Mouse (Mus musculus): Measurements from ENCODE around the gene Klhl5. TPM values are rescaled to one million over a fixed set of nuclear protein-coding genes. Genes with fewer than 3 reads are reported as not detected.

The Klhl5 gene
- polyA plus RNA-seq, 1 experiment from 2014 or later, result 52.3 TPM

- H3K27me3 ChIP-seq, result no peaks in the 10 kb centered on the region
- no peak overlapping the region for H3K27ac ChIP-seq
- 96% methylated on average over 4 of the region's 4 CpGs for WGBS
- no peaks in the 10 kb centered on the region for H3K9me3 ChIP-seq
- H3K9ac ChIP-seq, result no peak overlapping the region
- no peak for ATAC-seq (ENCODE audit: low FRiP score)
- H3K36me3 ChIP-seq, result no peaks in the 10 kb centered on the region
- H3K4me3 ChIP-seq, result no peak overlapping the region
- H3K4me2 ChIP-seq, result no peak overlapping the region
- H3K4me1 ChIP-seq (replicated peaks), result no peaks in the 10 kb centered on the region
Measured at GRCm38 (mm10) chr5:65078081-65078480, 29.3 kb upstream of the Klhl5 start.

GRCm38 (mm10) chr5:65079881-65080280 is 27.5 kb upstream of the Klhl5 start:
- no peak overlapping the region for H3K4me3 ChIP-seq
- ATAC-seq (ENCODE audit: low FRiP score), result no peak
- no peaks in the 10 kb centered on the region for H3K4me1 ChIP-seq (replicated peaks)
- WGBS, result 79% methylated on average over 9 of the region's 9 CpGs
- H3K27ac ChIP-seq, result no peak overlapping the region
- no peak overlapping the region for H3K4me2 ChIP-seq
- H3K36me3 ChIP-seq, result no peaks in the 10 kb centered on the region
- no peaks in the 10 kb centered on the region for H3K27me3 ChIP-seq
- H3K9ac ChIP-seq, result no peak overlapping the region
- H3K9me3 ChIP-seq, result no peaks in the 10 kb centered on the region

- no peak overlapping the region for H3K27ac ChIP-seq
- H3K4me1 ChIP-seq (replicated peaks), result no peaks in the 10 kb centered on the region
- no peak overlapping the region for H3K4me3 ChIP-seq
- H3K9me3 ChIP-seq, result no peaks in the 10 kb centered on the region
- ATAC-seq (ENCODE audit: low FRiP score), result no peak
- 86% methylated on average over 4 of the region's 4 CpGs for WGBS
- H3K9ac ChIP-seq, result no peak overlapping the region
- H3K36me3 ChIP-seq, result no peaks in the 10 kb centered on the region
- no peaks in the 10 kb centered on the region for H3K27me3 ChIP-seq
- H3K4me2 ChIP-seq, result no peak overlapping the region
Measured at GRCm38 (mm10) chr5:65081836-65082235, 25.5 kb upstream of the Klhl5 start.

GRCm38 (mm10) chr5:65086522-65086921 is 20.8 kb upstream of the Klhl5 start:
- Histone ChIP-seq H3K4me3 (no peak overlapping the region), H3K27me3 (no peaks in the 10 kb centered on the region), H3K9ac (no peak overlapping the region), H3K4me2 (no peak overlapping the region), H3K4me1 (replicated peaks) (no peaks in the 10 kb centered on the region), H3K9me3 (no peaks in the 10 kb centered on the region), H3K36me3 (no peaks in the 10 kb centered on the region), H3K27ac (no peak overlapping the region)
- ATAC-seq (ENCODE audit: low FRiP score), result no peak
- 86% methylated on average over 6 of the region's 6 CpGs for WGBS

GRCm38 (mm10) chr5:65089707-65090106 is 17.6 kb upstream of the Klhl5 start:
- H3K4me3 ChIP-seq, result no peak overlapping the region
- no peaks in the 10 kb centered on the region for H3K36me3 ChIP-seq
- WGBS, result 80% methylated on average over 3 of the region's 3 CpGs
- H3K9me3 ChIP-seq, result no peaks in the 10 kb centered on the region
- no peaks in the 10 kb centered on the region for H3K27me3 ChIP-seq
- ATAC-seq (ENCODE audit: low FRiP score), result no peak
- no peaks in the 10 kb centered on the region for H3K4me1 ChIP-seq (replicated peaks)
- no peak overlapping the region for H3K27ac ChIP-seq
- no peak overlapping the region for H3K9ac ChIP-seq
- H3K4me2 ChIP-seq, result no peak overlapping the region

- ATAC-seq (ENCODE audit: low FRiP score), result no peak
- Histone ChIP-seq H3K9ac (no peak overlapping the region), H3K27ac (no peak overlapping the region), H3K9me3 (no peaks in the 10 kb centered on the region), H3K4me2 (no peak overlapping the region), H3K36me3 (no peaks in the 10 kb centered on the region), H3K4me1 (replicated peaks) (no peaks in the 10 kb centered on the region), H3K27me3 (no peaks in the 10 kb centered on the region), H3K4me3 (no peak overlapping the region)
- 81% methylated on average over 11 of the region's 11 CpGs for WGBS
Measured at GRCm38 (mm10) chr5:65091184-65091858, 16.0 kb upstream of the Klhl5 start.

- H3K9ac ChIP-seq, result no peak within 1 kb of the TSS
- 84% methylated on average over 5 of the region's 5 CpGs for WGBS
- no peak within 1 kb of the TSS for H3K4me3 ChIP-seq
- no peak within 1 kb of the TSS for H3K27ac ChIP-seq
- ATAC-seq (ENCODE audit: low FRiP score), result no peak
- H3K9me3 ChIP-seq, result no peaks in the 10 kb centered on the region
- H3K4me1 ChIP-seq (replicated peaks), result no peaks in the 10 kb centered on the region
- no peaks in the 10 kb centered on the region for H3K27me3 ChIP-seq
- no peak within 1 kb of the TSS for H3K4me2 ChIP-seq
- no peaks in the 10 kb centered on the region for H3K36me3 ChIP-seq
Measured at GRCm38 (mm10) chr5:65091921-65092320, 15.4 kb upstream of the Klhl5 start, which contains the start of gene Tmem156. TSS of gene Tmem156 (minus strand) at chr5:65092132.

- Histone ChIP-seq H3K4me1 (replicated peaks) (no peaks in the 10 kb centered on the region), H3K36me3 (no peaks in the 10 kb centered on the region), H3K4me2 (no peak overlapping the region), H3K9me3 (no peaks in the 10 kb centered on the region), H3K27me3 (no peaks in the 10 kb centered on the region), H3K27ac (no peak overlapping the region), H3K9ac (no peak overlapping the region), H3K4me3 (no peak overlapping the region)
- no peak for ATAC-seq (ENCODE audit: low FRiP score)
Measured at GRCm38 (mm10) chr5:65093769-65094168, 13.6 kb upstream of the Klhl5 start.

GRCm38 (mm10) chr5:65094902-65095545 is 12.3 kb upstream of the Klhl5 start:
- H3K4me2 ChIP-seq, result no peak overlapping the region
- H3K9me3 ChIP-seq, result no peaks in the 10 kb centered on the region
- no peak overlapping the region for H3K27ac ChIP-seq
- no peak overlapping the region for H3K4me3 ChIP-seq
- H3K36me3 ChIP-seq, result no peaks in the 10 kb centered on the region
- no peaks in the 10 kb centered on the region for H3K4me1 ChIP-seq (replicated peaks)
- ATAC-seq (ENCODE audit: low FRiP score), result no peak
- WGBS, result 90% methylated on average over 7 of the region's 7 CpGs
- H3K27me3 ChIP-seq, result no peaks in the 10 kb centered on the region
- no peak overlapping the region for H3K9ac ChIP-seq

GRCm38 (mm10) chr5:65096082-65096481 is 11.3 kb upstream of the Klhl5 start:
- 90% methylated on average over 3 of the region's 3 CpGs for WGBS
- Histone ChIP-seq H3K9ac (no peak overlapping the region), H3K4me3 (no peak overlapping the region), H3K27ac (no peak overlapping the region), H3K4me1 (replicated peaks) (no peaks in the 10 kb centered on the region), H3K27me3 (no peaks in the 10 kb centered on the region), H3K9me3 (no peaks in the 10 kb centered on the region), H3K36me3 (no peaks in the 10 kb centered on the region), H3K4me2 (no peak overlapping the region)
- no peak for ATAC-seq (ENCODE audit: low FRiP score)

GRCm38 (mm10) chr5:65096805-65097204 is 10.5 kb upstream of the Klhl5 start:
- no peak overlapping the region for H3K4me3 ChIP-seq
- ATAC-seq (ENCODE audit: low FRiP score), result no peak

GRCm38 (mm10) chr5:65097457-65097856 is 9.9 kb upstream of the Klhl5 start:
- H3K4me2 ChIP-seq, result no peak overlapping the region
- H3K36me3 ChIP-seq, result no peaks in the 10 kb centered on the region
- WGBS, result 93% methylated on average over 5 of the region's 5 CpGs
- no peaks in the 10 kb centered on the region for H3K9me3 ChIP-seq
- no peaks in the 10 kb centered on the region for H3K4me1 ChIP-seq (replicated peaks)
- H3K27me3 ChIP-seq, result no peaks in the 10 kb centered on the region
- H3K27ac ChIP-seq, result no peak overlapping the region
- H3K4me3 ChIP-seq, result no peak overlapping the region
- H3K9ac ChIP-seq, result no peak overlapping the region
- no peak for ATAC-seq (ENCODE audit: low FRiP score)

More at GRCm38 (mm10) chr5:65096805-65097204, 10.5 kb upstream of the Klhl5 start:
- H3K4me1 ChIP-seq (replicated peaks), result no peaks in the 10 kb centered on the region
- no peak overlapping the region for H3K4me2 ChIP-seq
- 83% methylated on average over 3 of the region's 3 CpGs for WGBS
- H3K9me3 ChIP-seq, result no peaks in the 10 kb centered on the region
- no peak overlapping the region for H3K27ac ChIP-seq
- H3K36me3 ChIP-seq, result no peaks in the 10 kb centered on the region
- H3K27me3 ChIP-seq, result no peaks in the 10 kb centered on the region
- H3K9ac ChIP-seq, result no peak overlapping the region

GRCm38 (mm10) chr5:65100002-65100401 is 7.3 kb upstream of the Klhl5 start:
- no peak for ATAC-seq (ENCODE audit: low FRiP score)
- no peak overlapping the region for H3K27ac ChIP-seq
- H3K4me2 ChIP-seq, result no peak overlapping the region
- no peaks in the 10 kb centered on the region for H3K4me1 ChIP-seq (replicated peaks)
- 64% methylated on average over 11 of the region's 11 CpGs for WGBS
- H3K9ac ChIP-seq, result no peak overlapping the region
- no peaks in the 10 kb centered on the region for H3K27me3 ChIP-seq
- H3K4me3 ChIP-seq, result no peak overlapping the region
- no peaks in the 10 kb centered on the region for H3K36me3 ChIP-seq
- H3K9me3 ChIP-seq, result no peaks in the 10 kb centered on the region

Measured in hindbrain, embryonic 13.5 days (tissue).